25 mouse cellular contexts compared by ENCODE assay signal in the genomic region with DNA sequence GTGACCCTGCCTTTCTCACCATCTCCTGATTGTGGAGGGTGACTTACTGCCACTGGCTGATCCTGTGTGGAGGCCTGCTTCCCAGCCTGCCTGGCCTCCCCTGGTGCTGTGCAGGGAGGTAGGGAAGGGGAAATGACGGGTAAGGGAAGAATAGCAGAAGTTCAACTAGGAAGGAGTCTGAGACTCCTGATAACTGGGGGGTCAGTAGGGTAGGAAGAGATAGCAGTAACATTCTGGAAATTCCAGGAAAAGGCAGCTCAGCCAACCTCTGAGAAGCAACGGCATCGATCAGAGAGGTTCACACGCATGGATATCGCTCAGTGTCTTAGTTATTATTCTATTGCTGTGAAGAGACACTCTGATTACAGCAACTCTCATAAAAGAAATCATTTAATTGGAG. TPM values are rescaled to one million over a fixed set of nuclear protein-coding genes. Genes with fewer than 3 reads are reported as not detected.
DNase-seq lines count a peak whose midpoint lies in the region; ATAC-seq and TF ChIP-seq lines count a peak whose summit lies in the region.
"Had no signal": no experiment of that assay in that cellular context is flagged by ENCODE, and none has a peak within 500 bp of the region (broad histone marks: within the 10 kb centered on the region; RNA-seq: fewer than 3 reads in every experiment).

No protein-coding gene starts in this region.

- no peak overlapping the region for H3K4me2 ChIP-seq in heart, embryonic 12.5 days
- H3K4me2 ChIP-seq: embryonic facial prominence, embryonic 12.5 days; forebrain, embryonic 13.5 days; forebrain, embryonic 15.5 days had no signal

- DNase-seq in heart, postnatal 10 days = no peak
- DNase-seq in MEL (ENCODE audit: low read depth, low spot score) = peak; percentile 32
- DNase-seq in spleen, adult 18-20 months = no peak
- DNase-seq: adrenal gland, adult 8-10 months; adrenal gland, postnatal 14 days; adrenal gland, postnatal 36 days; B cell, adult 2 months; cerebellum, adult 11-12 months; cerebellum, adult 2 months; cerebellum, adult 9-10 months; cerebellum, postnatal 10 days; cerebellum, postnatal 25 days; forebrain, postnatal 0 days had no signal

- 0 out of 2 replicates have a peak, but pooled peaks have one; percentile 30 for ATAC-seq in heart, embryonic 12.5 days (ENCODE audit: insufficient number of reproducible peaks, low FRiP score)
- ATAC-seq in granulocyte monocyte progenitor cell, adult 5-6 weeks (replicated peaks; ENCODE audit: poor library complexity, severe bottlenecking) = 0 out of 2 replicates have a peak, but pooled peaks have one; percentile 24
- ATAC-seq: activated CD4-positive, CD25-positive, alpha-beta regulatory T cell, adult 4 months; CD4-positive, CD25-positive, alpha-beta regulatory T cell, adult 4 months; forebrain, embryonic 13.5 days; forebrain, embryonic 15.5 days; forebrain, postnatal 0 days; Patski had no signal

- no peaks in the 10 kb centered on the region for H3K36me3 ChIP-seq in heart, embryonic 12.5 days
- H3K36me3 ChIP-seq in MEL (ENCODE audit: control insufficient read depth in 1 of 2, insufficient read depth in 2 of 2, low read length in 2 of 2) = peaks cover 0 to 26% of the 10 kb centered on the region in 2 experiments; a peak in 2 of 4 replicates
- H3K36me3 ChIP-seq: embryonic facial prominence, embryonic 10.5 days; embryonic facial prominence, embryonic 12.5 days; forebrain, embryonic 15.5 days; G1E had no signal

- no peaks in the 10 kb centered on the region for H3K9me3 ChIP-seq in heart, embryonic 12.5 days (replicated peaks)
- no peaks in the 10 kb centered on the region for H3K9me3 ChIP-seq in MEL (replicated peaks; ENCODE audit: insufficient read depth, low read length)
- H3K9me3 ChIP-seq: embryonic facial prominence, embryonic 10.5 days; embryonic facial prominence, embryonic 12.5 days; forebrain, embryonic 13.5 days; forebrain, embryonic 15.5 days had no signal

- H3K27ac ChIP-seq in heart, embryonic 12.5 days (ENCODE audit: poor library complexity, severe bottlenecking) = no peak overlapping the region
- no peak overlapping the region for H3K27ac ChIP-seq in MEL (ENCODE audit: control insufficient read depth, low read depth, low read length)
- H3K27ac ChIP-seq: embryonic facial prominence, embryonic 10.5 days; embryonic facial prominence, embryonic 12.5 days; forebrain, embryonic 13.5 days; forebrain, embryonic 15.5 days had no signal

- no peaks in the 10 kb centered on the region for H3K79me2 ChIP-seq in MEL (ENCODE audit: control insufficient read depth, insufficient read depth, low read length, poor library complexity)

- no peak overlapping the region for H3K9ac ChIP-seq in heart, embryonic 12.5 days
- no peak overlapping the region for H3K9ac ChIP-seq in MEL (ENCODE audit: control insufficient read depth, low read depth, low read length, poor library complexity, severe bottlenecking)
- H3K9ac ChIP-seq: embryonic facial prominence, embryonic 12.5 days; forebrain, embryonic 13.5 days; forebrain, embryonic 15.5 days; forebrain, postnatal 0 days had no signal

- no peak for TF ChIP-seq CTCF in MEL (IDR thresholded peaks at IDR 0.05 in 2 of 3, conservative IDR thresholded peaks at IDR 0.05 in 1 of 3; ENCODE audit: control insufficient read depth in 1 of 3, insufficient read depth in 1 of 3, low read depth in 2 of 3, low read length in 3 of 3, poor library complexity in 1 of 3, severe bottlenecking in 1 of 3)

- no peak overlapping the region for H3K4me3 ChIP-seq in heart, embryonic 12.5 days
- no peak overlapping the region for H3K4me3 ChIP-seq in MEL (ENCODE audit: control insufficient read depth in 1 of 2, insufficient read depth in 1 of 2, low read depth in 2 of 2, low read length in 2 of 2)
- H3K4me3 ChIP-seq: embryonic facial prominence, embryonic 10.5 days; embryonic facial prominence, embryonic 12.5 days; forebrain, embryonic 13.5 days; forebrain, embryonic 15.5 days had no signal

- intact Hi-C loops in heart, postnatal 10 days (cut with DNase I) = no loop called here

- WGBS in heart, embryonic 12.5 days = 37% methylated on average over 5 of the region's 5 CpGs

- H3K27me3 ChIP-seq in heart, embryonic 12.5 days (replicated peaks) = no peaks in the 10 kb centered on the region
- H3K27me3 ChIP-seq in MEL (ENCODE audit: control insufficient read depth in 1 of 2, insufficient read depth in 2 of 2, low read length in 2 of 2) = no peaks in the 10 kb centered on the region
- H3K27me3 ChIP-seq: CH12.LX; embryonic facial prominence, embryonic 12.5 days; forebrain, embryonic 15.5 days; Patski had no signal

- H3K4me1 ChIP-seq in heart, embryonic 12.5 days (replicated peaks) = peaks cover 24% of the 10 kb centered on the region
- peaks cover 6 to 34% of the 10 kb centered on the region in 2 experiments for H3K4me1 ChIP-seq in MEL (ENCODE audit: control insufficient read depth in 1 of 2, insufficient read depth in 2 of 2, low read length in 2 of 2)
- H3K4me1 ChIP-seq: embryonic facial prominence, embryonic 12.5 days had no signal

- peak; percentile 50 to 76; a peak in 3 of 4 replicates for TF ChIP-seq EP300 in MEL (IDR thresholded peaks at IDR 0.05; ENCODE audit: low read depth in 1 of 2, low read length in 2 of 2)

- no peak for TF ChIP-seq RAD21 in MEL (IDR thresholded peaks at IDR 0.05; ENCODE audit: low read depth, low read length)

- TF ChIP-seq POLR2A in MEL (IDR thresholded peaks at IDR 0.05; ENCODE audit: control insufficient read depth in 1 of 2, insufficient read depth in 1 of 2, low read depth in 1 of 2, low read length in 2 of 2, poor library complexity in 1 of 2) = no peak

TF ChIP-seq in MEL, 35 proteins besides CTCF, POLR2A, EP300 and RAD21:
- TF ChIP-seq GATA1 (IDR thresholded peaks at IDR 0.05; ENCODE audit: low read depth, low read length) (peak; percentile 40; the same call in 1 of the 2 replicates), MXI1 (IDR thresholded peaks at IDR 0.05; ENCODE audit: low read depth, low read length) (no peak), RCOR1 (IDR thresholded peaks at IDR 0.05; ENCODE audit: low read depth, low read length) (0 out of 2 replicates have a peak, but pooled peaks have one; percentile 29), BHLHE40 (IDR thresholded peaks at IDR 0.05; ENCODE audit: borderline replicate concordance, low read depth, low read length) (no peak), MYC (IDR thresholded peaks at IDR 0.05; ENCODE audit: low read depth, low read length) (no peak), TCF12 (IDR thresholded peaks at IDR 0.05; ENCODE audit: low read depth, low read length) (peak; percentile 7; the same call in 1 of the 2 replicates), TAL1 (IDR thresholded peaks at IDR 0.05; ENCODE audit: low read length) (peak; percentile 65), GABPA (IDR thresholded peaks at IDR 0.05; ENCODE audit: low read depth, low read length) (no peak), ZMIZ1 (IDR thresholded peaks at IDR 0.05; ENCODE audit: low read depth, low read length) (no peak), MEF2A (IDR thresholded peaks at IDR 0.05; ENCODE audit: extremely low read depth, insufficient replicate concordance, low read depth, low read length, poor library complexity, severe bottlenecking) (no peak)
TF ChIP-seq in MEL: peak in this region for 4.

RNA-seq across cellular contexts. Expression of gene 1810062G17Rik, which starts 15.8 kb away (rescaled TPM):
- 1.2 and 1.3 TPM in 2 replicates for polyA plus RNA-seq in heart, embryonic 12.5 days (2016; fragmentation: Nextera tagmentation; extraction: Ambion mirVana)
- under 1 TPM in 1 of 2 experiments, not detected in 1; 0.79 TPM for total RNA-seq in heart, postnatal 10 days (2021)
- 1.0 and 1.5 TPM in 2 replicates for total RNA-seq in MEL (2012; rRNA removed)
- 1 to 10 TPM in 1 of 2 experiments, not detected in 1; 2.3 TPM for polyA plus RNA-seq in MEL (2012; ENCODE audit: insufficient read depth in 1 of 2, insufficient read length in 2 of 2, low read depth in 1 of 2, low replicate concordance in 2 of 2, missing spikeins in 1 of 2)
- total RNA-seq in granulocyte monocyte progenitor cell, adult 5-6 weeks (2014; fragmentation: Nextera tagmentation) = 1.7 TPM in 1 of 2 replicates, not detected in the other
- 2.4 TPM in 1 of 2 replicates, not detected in the other for total RNA-seq in granulocyte monocyte progenitor cell, adult 5-6 weeks (2017)
- total RNA-seq: forebrain, postnatal 0 days had no signal
- polyA plus RNA-seq: forebrain, embryonic 15.5 days; G1E had no signal

RNA-seq across cellular contexts. Expression of gene Anxa5, which starts 15.8 kb away (rescaled TPM):
- 327 and 336 TPM in 2 replicates for polyA plus RNA-seq in heart, embryonic 12.5 days (2016; fragmentation: Nextera tagmentation; extraction: Ambion mirVana)
- 100 to 1,000 TPM; 234 to 248 TPM for total RNA-seq in heart, postnatal 10 days (2021)
- 40.7 and 42.3 TPM in 2 replicates for total RNA-seq in MEL (2012; rRNA removed)
- polyA plus RNA-seq in MEL (2012; ENCODE audit: insufficient read depth in 1 of 2, insufficient read length in 2 of 2, low read depth in 1 of 2, low replicate concordance in 2 of 2, missing spikeins in 1 of 2) = 100 to 1,000 TPM in 1 of 2 experiments, not detected in 1; 111 TPM
- total RNA-seq in granulocyte monocyte progenitor cell, adult 5-6 weeks (2014; fragmentation: Nextera tagmentation) = 125 TPM in 2 replicates
- total RNA-seq in granulocyte monocyte progenitor cell, adult 5-6 weeks (2017) = 79.4 and 102 TPM in 2 replicates

RNA-seq across cellular contexts. Expression of gene Gm11549, which starts 30.1 kb away (rescaled TPM):
- 0.30 and 0.31 TPM in 2 replicates for polyA plus RNA-seq in heart, embryonic 12.5 days (2016; fragmentation: Nextera tagmentation; extraction: Ambion mirVana)
- not detected for total RNA-seq in heart, postnatal 10 days (2021)
- total RNA-seq in MEL (2012; rRNA removed) = not detected in 2 replicates
- polyA plus RNA-seq in MEL (2012; ENCODE audit: insufficient read depth in 1 of 2, insufficient read length in 2 of 2, low read depth in 1 of 2, low replicate concordance in 2 of 2, missing spikeins in 1 of 2) = not detected
- not detected in 2 replicates for total RNA-seq in granulocyte monocyte progenitor cell, adult 5-6 weeks (2014; fragmentation: Nextera tagmentation)
- total RNA-seq in granulocyte monocyte progenitor cell, adult 5-6 weeks (2017) = not detected in 2 replicates
- total RNA-seq: adrenal gland, adult 18-20 months; adrenal gland, adult 8-10 months; adrenal gland, postnatal 14 days; adrenal gland, postnatal 36 days; CH12.LX had no signal
- polyA plus RNA-seq: activated CD4-positive, CD25-positive, alpha-beta regulatory T cell, adult 4 months; CD4-positive, CD25-positive, alpha-beta regulatory T cell, adult 4 months; embryonic facial prominence, embryonic 10.5 days; G1E; Patski had no signal
